Mouse (Mus musculus): ENCODE results near the gene Has1.

GRCm38 (mm10) chr17:17840796-17841195, 14.2 kb downstream of the Has1 start:
- TF ChIP-seq CTCF (IDR thresholded peaks at IDR 0.05; ENCODE audit: low read depth): no peak
- no peak for TF ChIP-seq EP300 (IDR thresholded peaks at IDR 0.05; ENCODE audit: low read depth)

Data from liver, embryonic 14.5 days (tissue).